Mouse (Mus musculus) embryo, embryonic 11 days (tissue): ENCODE measurements at regions not wholly inside any gene's neighbourhood (a gene's known extent, or its start where the extent isn't known, plus 50 kb on each side); places are given as distances from the start of the nearest gene placed in this dataset.
"Not testable (repeated sequence)": the region's sequence is repeated elsewhere in the genome, so short reads cannot be mapped to it uniquely, and the experiment has no call there.

ENCODE experiments used
- DNase-seq: peaks from one replicate; pipeline ENCODE4 v3.0.0-alpha.2; 2015

- DNase-seq, result not testable (repeated sequence)
These were observed 88.4 kb upstream of the Slc2a12 start for GRCm38 (mm10) chr10:22556401-22556800.

DNA sequence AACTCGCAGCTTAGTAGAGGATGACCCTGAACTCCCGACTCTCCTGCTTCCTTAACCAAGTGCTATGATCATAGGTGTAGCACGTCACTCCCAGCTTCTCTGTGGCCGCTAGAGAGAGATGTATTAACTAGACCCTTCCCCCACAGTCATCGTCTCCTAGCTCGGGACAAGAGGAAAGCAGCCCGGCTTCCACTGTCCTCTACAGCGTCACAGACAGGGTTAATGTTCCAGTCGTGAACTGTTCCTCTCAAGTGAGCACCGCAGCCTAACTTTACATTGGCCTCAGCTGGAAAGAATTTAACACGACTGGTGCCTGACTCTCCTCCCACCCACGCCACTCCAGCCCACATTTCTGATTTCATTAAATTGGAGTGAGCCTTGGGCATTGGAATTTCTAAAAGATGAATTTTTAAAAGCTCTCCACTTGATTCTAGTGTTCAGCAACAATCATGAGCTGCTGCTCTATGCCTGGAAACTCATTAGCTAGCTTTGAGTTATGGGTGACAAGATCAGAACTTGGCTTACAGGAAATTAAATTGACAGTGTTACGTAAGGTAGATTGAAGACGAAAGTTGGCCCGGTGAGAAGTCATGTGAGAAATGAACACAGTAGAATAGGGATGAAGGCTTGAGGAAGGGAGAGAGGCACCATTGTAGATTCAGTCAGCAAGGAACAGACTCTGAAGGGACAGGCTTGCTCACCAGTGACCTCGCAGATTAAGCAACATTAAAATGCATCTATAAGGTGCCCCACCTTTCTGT, 75.4 kb upstream of the Slc2a12 start:
- DNase-seq, result not testable (repeated sequence)

DNA sequence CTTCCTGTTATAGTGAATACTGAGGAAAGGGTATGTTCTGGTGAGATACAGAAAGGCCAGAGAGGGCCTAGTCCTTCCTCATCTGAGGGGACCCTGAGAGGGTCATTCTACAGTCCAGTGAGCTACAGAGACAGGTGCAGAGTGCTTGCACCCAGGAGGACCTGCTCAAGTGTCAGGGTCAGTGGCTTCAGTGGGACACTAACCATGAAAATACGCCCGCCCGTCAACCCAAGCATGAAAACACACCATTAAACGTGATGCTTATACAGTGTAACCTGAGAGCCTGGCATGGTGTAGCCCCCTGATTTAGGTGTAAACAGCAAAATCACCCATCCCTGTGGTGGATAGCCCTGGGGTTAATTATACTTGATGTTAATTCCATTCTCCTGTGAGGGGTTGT, 70.8 kb upstream of the Slc2a12 start:
- DNase-seq, result not testable (repeated sequence)

DNA sequence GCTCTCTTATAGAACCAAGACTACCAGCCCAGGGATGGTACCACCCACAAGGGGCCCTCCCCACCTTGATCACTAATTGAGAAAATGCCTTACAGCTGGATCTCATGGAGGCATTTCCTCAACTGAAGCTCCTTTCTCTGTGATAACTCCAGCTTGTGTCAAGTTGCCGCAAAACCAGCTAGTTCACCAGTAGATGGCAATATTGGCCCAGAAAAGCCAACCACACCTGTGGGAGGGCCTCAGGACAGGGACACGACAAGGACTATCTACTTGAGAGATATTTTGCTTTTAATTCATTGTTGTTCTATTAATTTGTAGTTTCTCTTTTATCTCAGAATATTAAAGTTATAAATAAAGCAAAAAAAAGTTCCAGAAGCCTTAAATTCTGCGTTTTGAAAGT, 65.4 kb upstream of the Slc2a12 start:
- peak; percentile 70 for DNase-seq

- not testable (repeated sequence) for DNase-seq
These were observed 63.5 kb upstream of the Slc2a12 start for GRCm38 (mm10) chr10:22581300-22581699.

DNA sequence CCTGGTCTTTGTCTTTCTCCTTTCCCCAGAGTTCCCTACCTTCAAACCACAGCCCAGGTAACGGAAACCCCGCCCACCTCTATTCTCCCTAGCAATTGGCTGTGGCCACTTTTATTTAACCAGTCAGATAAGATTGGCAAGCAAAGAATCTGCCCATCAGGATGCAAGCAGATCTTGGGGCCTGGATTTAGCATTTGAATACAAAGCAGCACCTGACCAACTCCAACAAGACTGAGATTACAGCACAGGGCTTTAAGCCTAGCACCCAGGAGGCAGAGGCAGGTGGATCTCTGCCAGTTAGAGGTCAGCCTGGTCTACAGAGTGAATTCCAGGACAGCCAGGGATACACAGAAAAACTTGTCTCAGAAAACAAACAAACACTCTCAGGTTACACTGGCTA, 61.5 kb upstream of the Slc2a12 start:
- not testable (repeated sequence) for DNase-seq

DNA sequence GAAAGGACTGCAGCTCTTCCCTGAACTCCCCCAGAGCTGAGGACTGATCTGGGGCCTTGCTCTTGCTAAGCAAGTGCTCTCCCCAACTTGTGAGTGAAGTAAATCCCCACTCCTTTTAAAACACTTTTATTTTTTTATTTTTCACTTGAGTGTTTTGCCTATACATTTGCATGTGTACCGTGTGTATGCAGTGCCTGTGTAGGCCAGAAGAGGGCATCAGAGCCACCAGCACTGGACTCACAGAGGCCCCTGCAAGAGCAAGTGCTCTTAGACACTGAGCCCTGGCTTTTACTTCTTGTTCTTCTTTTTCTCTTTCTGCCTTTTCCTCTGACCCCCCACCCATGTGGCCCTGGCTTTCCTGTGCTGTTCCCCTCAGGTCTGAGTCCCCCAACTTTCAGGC, 56.2 kb upstream of the Slc2a12 start:
- DNase-seq, result not testable (repeated sequence)

DNA sequence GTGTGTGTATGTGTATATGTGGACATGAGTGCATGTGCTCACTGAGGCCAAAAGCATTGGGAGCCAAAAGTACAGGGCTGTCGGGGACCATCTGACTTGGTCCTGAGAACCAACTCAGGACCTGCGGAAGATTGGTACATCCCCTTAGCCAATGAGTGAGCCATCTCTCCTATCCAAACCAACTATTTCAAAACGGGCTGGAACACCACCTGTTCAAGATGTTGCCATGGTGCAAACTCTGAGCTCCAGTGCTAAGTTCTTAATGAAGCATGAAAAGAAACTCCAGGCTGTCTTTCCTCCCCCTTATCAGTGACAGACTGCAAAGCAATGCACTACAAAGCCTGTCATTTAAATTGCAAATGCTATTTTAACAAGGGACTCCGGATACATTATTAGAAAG, 53.1 kb upstream of the Slc2a12 start:
- not testable (repeated sequence) for DNase-seq

DNA sequence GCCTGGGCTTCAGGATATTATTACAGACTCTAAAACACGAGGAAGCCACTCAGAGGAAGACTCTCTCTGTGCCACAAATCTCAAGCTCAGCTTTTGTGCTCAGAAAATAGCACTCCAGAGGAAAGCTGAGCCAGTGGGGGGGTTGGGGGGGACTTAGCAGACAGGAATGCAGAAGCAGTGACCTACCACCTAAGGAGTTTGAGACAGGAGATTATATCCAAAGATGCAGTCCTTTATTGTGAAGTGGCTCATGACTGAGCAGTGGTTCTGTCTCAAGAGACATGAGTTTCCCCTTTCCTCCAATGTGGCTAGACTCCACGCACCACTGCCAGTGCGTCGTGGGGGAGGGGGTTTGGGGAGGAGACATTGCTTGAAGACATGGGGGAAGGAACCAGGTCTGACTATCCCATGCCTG, 52.6 kb upstream of the Slc2a12 start:
- DNase-seq, result not testable (repeated sequence)

DNA sequence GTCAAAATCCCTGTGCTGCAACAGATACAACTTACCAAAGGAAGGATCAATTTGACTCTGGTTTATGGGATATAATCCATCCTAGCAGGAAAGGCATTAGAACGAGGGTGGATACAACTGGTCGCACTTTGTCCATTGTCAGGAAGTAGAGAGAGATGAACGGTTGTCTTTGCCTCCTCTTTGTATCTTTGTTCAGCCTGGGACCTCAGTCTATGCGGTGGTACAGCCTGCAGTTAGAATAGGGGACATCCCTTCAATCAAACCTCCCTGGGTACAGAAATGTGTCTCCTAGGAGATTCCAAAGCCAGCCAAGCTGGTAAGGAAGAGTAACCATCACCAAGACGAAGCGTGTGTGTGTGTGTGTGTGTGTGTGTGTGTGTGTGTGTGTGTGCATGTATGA, 52.1 kb upstream of the Slc2a12 start:
- not testable (repeated sequence) for DNase-seq
